Mouse (Mus musculus): ENCODE data around the gene Dab2ip. TPM values are rescaled to one million over a fixed set of nuclear protein-coding genes. Genes with fewer than 3 reads are reported as not detected.

Dab2ip gene
- total RNA-seq, 2 experiments from 2014 or later = 0.15 TPM; not detected in 1

GRCm38 (mm10) chr2:35637880-35638535 is 79.9 kb downstream of the Dab2ip start:
- no peak for ATAC-seq (replicated peaks; ENCODE audit: low FRiP score, poor library complexity, severe bottlenecking)

GRCm38 (mm10) chr2:35639799-35640198 is 81.7 kb downstream of the Dab2ip start:
- no peak for ATAC-seq (replicated peaks; ENCODE audit: low FRiP score, poor library complexity, severe bottlenecking)

GRCm38 (mm10) chr2:35640576-35640975 is 82.5 kb downstream of the Dab2ip start:
- no peak for ATAC-seq (replicated peaks; ENCODE audit: low FRiP score, poor library complexity, severe bottlenecking)

DNA sequence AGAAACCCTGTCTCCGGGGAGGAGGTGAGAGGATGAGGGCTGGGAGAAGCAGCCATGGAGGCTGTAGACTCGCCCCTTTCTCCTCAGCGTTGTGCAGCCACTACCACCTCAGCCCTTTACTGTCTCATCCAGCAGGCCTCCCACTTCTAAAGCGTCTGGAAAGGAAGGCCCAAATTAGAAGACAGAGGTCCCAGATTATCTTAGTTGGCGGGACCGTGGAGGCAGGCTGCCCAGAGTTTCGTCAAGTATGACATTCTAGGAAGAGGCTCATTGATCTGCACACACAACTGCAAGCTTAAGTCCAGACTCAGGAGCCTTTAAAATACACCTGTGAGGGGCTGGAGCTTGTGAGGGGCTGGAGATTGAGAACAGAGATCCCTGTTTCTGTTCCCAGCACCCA is 84.2 kb downstream of the Dab2ip start:
- no peak for ATAC-seq (replicated peaks; ENCODE audit: low FRiP score, poor library complexity, severe bottlenecking)

- no peak for ATAC-seq (replicated peaks; ENCODE audit: low FRiP score, poor library complexity, severe bottlenecking)
Observed at GRCm38 (mm10) chr2:35646553-35646952, 88.5 kb downstream of the Dab2ip start.

DNA sequence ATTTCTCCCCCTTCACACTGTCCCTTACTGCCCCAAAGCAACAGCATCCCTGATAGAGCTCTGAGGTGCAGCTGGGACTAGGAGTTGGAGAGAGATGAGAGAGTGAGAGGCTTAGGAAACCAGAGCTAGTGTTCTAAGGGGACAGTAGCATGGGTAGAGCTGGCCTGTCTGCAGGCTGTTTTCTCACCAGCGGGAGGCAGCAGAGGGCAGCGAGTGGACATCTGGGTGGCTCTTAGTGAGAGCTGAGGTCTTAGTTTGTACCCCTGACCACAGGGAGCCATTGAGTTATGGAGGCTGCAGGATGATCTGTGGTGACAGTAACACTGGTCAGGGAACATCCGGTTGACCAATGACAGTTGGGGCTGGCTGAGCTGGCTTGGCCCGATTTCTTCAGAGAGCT is 91.6 kb downstream of the Dab2ip start:
- ATAC-seq (replicated peaks; ENCODE audit: low FRiP score, poor library complexity, severe bottlenecking) = no peak

DNA sequence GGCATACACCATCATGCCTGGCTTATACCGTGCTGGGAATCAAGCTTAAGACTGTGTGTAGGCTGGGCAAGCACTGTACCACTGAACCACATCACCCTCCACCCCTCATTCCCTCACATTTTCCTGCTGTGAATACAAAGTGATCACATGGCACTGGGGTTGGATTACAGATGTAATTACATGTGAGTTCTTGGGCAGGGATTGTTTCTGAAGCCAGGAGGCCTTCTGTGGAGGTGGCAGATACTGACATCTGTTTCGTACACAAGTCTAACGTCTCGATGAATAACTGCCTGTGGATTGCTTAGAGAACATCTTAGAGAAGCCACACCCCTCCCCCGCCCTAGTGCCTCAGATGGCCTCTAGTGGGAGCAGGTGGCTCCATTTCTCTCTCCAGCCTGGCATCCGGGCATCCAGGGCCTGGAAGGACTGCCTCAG is 93.2 kb downstream of the Dab2ip start:
- no peak for ATAC-seq (replicated peaks; ENCODE audit: low FRiP score, poor library complexity, severe bottlenecking)

DNA sequence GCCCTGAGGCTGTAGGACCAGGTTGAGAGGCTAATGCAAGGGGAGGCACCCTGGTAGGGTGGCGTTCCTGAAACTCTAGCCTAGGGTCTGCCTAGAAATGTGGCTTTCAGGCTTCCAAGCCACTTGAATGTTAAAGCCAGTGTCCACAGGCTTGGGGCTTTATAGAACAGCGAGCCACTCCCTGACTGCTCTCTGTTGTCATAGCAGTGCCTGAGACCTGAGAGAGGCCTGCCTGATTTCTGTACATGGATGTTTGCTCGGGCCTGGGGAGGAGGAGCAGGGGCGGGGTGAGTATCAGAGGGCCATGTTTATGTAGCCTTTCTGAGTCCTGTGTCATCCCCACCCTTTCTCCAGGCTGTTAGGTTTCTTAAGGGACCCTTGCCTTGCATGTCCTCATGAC is 94.9 kb downstream of the Dab2ip start:
- ATAC-seq (replicated peaks; ENCODE audit: low FRiP score, poor library complexity, severe bottlenecking) = no peak

DNA sequence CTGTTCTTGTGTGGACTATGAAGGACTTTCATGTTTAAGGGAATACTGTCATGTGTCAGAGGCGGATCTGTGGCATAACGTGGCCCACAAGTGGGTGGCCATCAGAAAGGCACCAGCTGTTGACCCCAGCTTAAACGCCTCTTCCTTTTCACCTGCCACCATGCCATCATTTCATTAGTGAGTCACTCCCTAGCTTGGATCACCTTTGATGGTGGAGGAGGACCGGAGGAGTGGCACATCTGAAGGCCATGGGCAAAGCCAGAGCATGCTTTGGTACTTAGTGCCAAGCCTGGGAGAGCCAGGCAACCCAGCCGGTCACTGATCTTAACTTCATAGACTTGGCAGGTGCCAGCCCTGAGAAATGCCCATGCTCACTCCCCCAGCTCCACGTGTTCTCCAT is 96.7 kb downstream of the Dab2ip start:
- no peak for ATAC-seq (replicated peaks; ENCODE audit: low FRiP score, poor library complexity, severe bottlenecking)

- ATAC-seq (replicated peaks; ENCODE audit: low FRiP score, poor library complexity, severe bottlenecking) = no peak
Observed at GRCm38 (mm10) chr2:35655996-35656395, 97.9 kb downstream of the Dab2ip start.

- ATAC-seq (replicated peaks; ENCODE audit: low FRiP score, poor library complexity, severe bottlenecking) = no peak
Observed at GRCm38 (mm10) chr2:35658311-35658710, 100.2 kb downstream of the Dab2ip start.

DNA sequence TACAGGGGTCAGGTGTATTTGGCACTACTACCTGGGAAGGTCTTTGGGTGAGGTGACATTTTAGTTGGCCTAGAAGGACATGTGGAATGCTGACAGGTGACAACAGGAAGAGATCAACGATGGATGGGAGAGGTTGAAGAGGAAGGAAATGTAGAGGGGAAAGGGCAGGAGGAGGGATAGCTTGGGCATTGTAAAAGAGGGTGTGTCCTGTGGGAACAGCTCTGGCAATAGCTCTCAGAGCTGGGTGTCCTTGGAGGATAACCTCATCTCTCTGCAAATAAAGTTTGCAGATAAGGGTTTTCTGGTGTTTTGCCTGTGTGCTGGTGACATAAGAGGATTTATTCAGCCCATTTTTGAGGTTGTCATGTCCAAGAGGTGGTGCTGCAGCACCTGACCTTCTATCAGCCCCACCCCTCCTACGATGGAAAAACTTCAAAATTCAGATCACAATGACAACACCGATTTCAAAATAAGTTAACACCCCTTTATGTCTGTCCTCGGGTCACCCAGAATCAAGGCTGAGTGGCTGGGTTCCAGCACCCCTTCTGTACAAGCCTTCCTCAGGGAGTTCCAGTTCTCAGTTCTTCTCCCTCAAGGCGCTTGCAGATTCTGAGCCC is 101.6 kb downstream of the Dab2ip start:
- ATAC-seq (replicated peaks; ENCODE audit: low FRiP score, poor library complexity, severe bottlenecking) = no peak

DNA sequence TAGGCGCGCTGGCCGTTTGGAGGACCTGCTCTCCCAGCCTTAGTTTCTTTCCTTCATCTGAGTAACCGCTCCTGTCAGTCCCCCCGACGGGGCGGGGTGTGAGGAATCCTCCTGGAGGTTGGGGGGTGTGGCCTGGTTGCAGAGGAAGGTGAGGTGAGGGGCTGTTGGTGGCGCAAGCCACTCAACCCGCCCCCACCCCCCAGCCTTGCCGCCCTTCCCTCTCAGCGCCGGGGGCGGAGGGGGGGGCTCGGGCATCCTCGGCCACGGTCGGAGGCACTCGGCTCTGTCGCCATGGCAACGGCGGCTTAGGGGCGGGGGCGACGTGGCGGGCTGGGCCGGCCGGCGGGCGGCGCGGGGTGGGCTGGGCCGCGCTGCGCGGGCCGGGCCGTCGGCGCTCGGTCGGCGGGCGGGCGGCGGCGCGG is 102.9 kb downstream of the Dab2ip start:
- no peak for ATAC-seq (replicated peaks; ENCODE audit: low FRiP score, poor library complexity, severe bottlenecking)

GRCm38 (mm10) chr2:35661454-35662000 is 103.5 kb downstream of the Dab2ip start:
- ATAC-seq (replicated peaks; ENCODE audit: low FRiP score, poor library complexity, severe bottlenecking) = no peak

DNA sequence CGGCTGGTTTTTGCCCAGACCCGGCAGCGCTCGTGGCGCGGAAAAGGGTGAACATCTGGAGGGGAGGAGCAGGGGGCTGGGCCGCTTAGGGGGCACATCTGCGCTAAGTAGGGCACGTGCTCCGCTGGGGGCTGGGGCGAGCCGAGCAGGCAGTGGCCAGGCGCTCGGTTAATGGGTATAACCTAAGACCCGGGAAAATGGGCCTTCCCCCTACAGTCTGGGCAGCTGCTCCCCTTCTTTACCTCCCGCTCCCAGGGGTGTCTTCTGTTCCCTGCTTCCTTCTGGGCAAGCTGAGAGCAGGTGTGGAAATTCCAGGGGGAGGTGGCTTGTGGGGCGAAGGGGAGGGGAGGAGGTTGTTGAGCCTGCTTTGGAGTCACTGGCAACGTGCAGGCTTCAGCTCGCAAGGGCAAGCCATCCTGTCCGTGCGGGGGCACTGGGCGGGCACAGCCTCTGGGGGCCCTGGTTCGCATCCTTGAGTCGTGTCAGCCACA is 104.0 kb downstream of the Dab2ip start:
- no peak for ATAC-seq (replicated peaks; ENCODE audit: low FRiP score, poor library complexity, severe bottlenecking)

GRCm38 (mm10) chr2:35662738-35663550 is 104.9 kb downstream of the Dab2ip start:
- ATAC-seq (replicated peaks; ENCODE audit: low FRiP score, poor library complexity, severe bottlenecking) = no peak

GRCm38 (mm10) chr2:35667746-35668145 is 109.7 kb downstream of the Dab2ip start:
- ATAC-seq (replicated peaks; ENCODE audit: low FRiP score, poor library complexity, severe bottlenecking) = no peak

GRCm38 (mm10) chr2:35669217-35669616 is 111.2 kb downstream of the Dab2ip start:
- no peak for ATAC-seq (replicated peaks; ENCODE audit: low FRiP score, poor library complexity, severe bottlenecking)

- no peak for ATAC-seq (replicated peaks; ENCODE audit: low FRiP score, poor library complexity, severe bottlenecking)
Observed at GRCm38 (mm10) chr2:35669748-35670147, 111.7 kb downstream of the Dab2ip start.

- no peak for ATAC-seq (replicated peaks; ENCODE audit: low FRiP score, poor library complexity, severe bottlenecking)
Observed at GRCm38 (mm10) chr2:35670300-35670699, 112.2 kb downstream of the Dab2ip start.
